Comparison of ENCODE assay signal across 12 mouse cellular contexts in genomic region chr8:125416146-125416545, GRCm38 (mm10).
DNase-seq lines count a peak whose midpoint lies in the region; ATAC-seq and TF ChIP-seq lines count a peak whose summit lies in the region.
"Had no signal": no experiment of that assay in that cellular context is flagged by ENCODE, and none has a peak within 500 bp of the region (broad histone marks: within the 10 kb centered on the region; RNA-seq: fewer than 3 reads in every experiment).

No protein-coding gene starts in this region.

- peaks cover 6% of the 10 kb centered on the region for H3K4me1 ChIP-seq in intestine, embryonic 16.5 days (ENCODE audit: control insufficient read depth, insufficient read depth, low read length)
- no peaks in the 10 kb centered on the region for H3K4me1 ChIP-seq in intestine, postnatal 0 days (replicated peaks; ENCODE audit: control insufficient read depth, insufficient read depth, low read length)
- H3K4me1 ChIP-seq in stomach, postnatal 0 days (replicated peaks; ENCODE audit: control insufficient read depth, insufficient read depth), result no peaks in the 10 kb centered on the region

- H3K27me3 ChIP-seq in intestine, embryonic 16.5 days (replicated peaks; ENCODE audit: control insufficient read depth, insufficient read depth, low read length), result no peaks in the 10 kb centered on the region
- H3K27me3 ChIP-seq in intestine, postnatal 0 days (replicated peaks; ENCODE audit: control insufficient read depth, insufficient read depth, low read length), result no peaks in the 10 kb centered on the region
- no peaks in the 10 kb centered on the region for H3K27me3 ChIP-seq in stomach, postnatal 0 days (ENCODE audit: control insufficient read depth, insufficient read depth, low read length)
- H3K27me3 ChIP-seq: embryonic facial prominence, embryonic 13.5 days; limb, embryonic 12.5 days had no signal

- DNase-seq in right cerebral cortex, adult 2 months (ENCODE audit: low spot score in 2 of 2), result peak; percentile 15 to 25
- no peak for DNase-seq in right cerebral cortex, postnatal 4 days
- peak; percentile 42 for DNase-seq in stomach, postnatal 0 days (ENCODE audit: low spot score)
- DNase-seq in testis, postnatal 14 days (ENCODE audit: low spot score), result no peak
- no peak for DNase-seq in gastrocnemius, postnatal 36 days
- DNase-seq: thymus, postnatal 25 days had no signal

- WGBS in intestine, embryonic 16.5 days, result 65% methylated on average over 6 of the region's 6 CpGs
- WGBS in intestine, postnatal 0 days, result 46% methylated on average over 6 of the region's 6 CpGs
- 55% methylated on average over 6 of the region's 6 CpGs for WGBS in stomach, postnatal 0 days

- no peak overlapping the region for H3K27ac ChIP-seq in intestine, embryonic 16.5 days (ENCODE audit: low read length)
- no peak overlapping the region for H3K27ac ChIP-seq in intestine, postnatal 0 days (ENCODE audit: low read depth, low read length)
- H3K27ac ChIP-seq in stomach, postnatal 0 days (replicated peaks), result no peak overlapping the region
- H3K27ac ChIP-seq: embryonic facial prominence, embryonic 13.5 days; limb, embryonic 12.5 days had no signal

- H3K9me3 ChIP-seq in intestine, embryonic 16.5 days (ENCODE audit: control insufficient read depth, low read length), result no peaks in the 10 kb centered on the region
- H3K9me3 ChIP-seq in intestine, postnatal 0 days (ENCODE audit: control insufficient read depth), result no peaks in the 10 kb centered on the region
- H3K9me3 ChIP-seq in stomach, postnatal 0 days (ENCODE audit: control insufficient read depth, low read length), result no peaks in the 10 kb centered on the region
- H3K9me3 ChIP-seq: embryonic facial prominence, embryonic 13.5 days; limb, embryonic 12.5 days had no signal

- peak; percentile 36; the same call in 1 of the 2 replicates for ATAC-seq in intestine, embryonic 16.5 days
- ATAC-seq in intestine, postnatal 0 days, result no peak
- ATAC-seq in granulocyte monocyte progenitor cell, adult 5-6 weeks (replicated peaks; ENCODE audit: poor library complexity, severe bottlenecking), result peak; percentile 90
- ATAC-seq in stomach, postnatal 0 days (ENCODE audit: low FRiP score, low TSS enrichment), result peak; percentile 74
- ATAC-seq: inflammation-experienced regulatory T-cells, adult 6 months had no signal

- intact Hi-C loops in gastrocnemius, postnatal 36 days (cut with DNase I), result no loop called here

- 0 out of 2 replicates have a peak, but pooled peaks cover 5% of the 10 kb centered on the region for H3K36me3 ChIP-seq in intestine, embryonic 16.5 days (ENCODE audit: control insufficient read depth, insufficient read depth, low read length)
- H3K36me3 ChIP-seq in intestine, postnatal 0 days (ENCODE audit: control insufficient read depth, insufficient read depth), result peaks cover 32% of the 10 kb centered on the region
- H3K36me3 ChIP-seq in stomach, postnatal 0 days (ENCODE audit: control insufficient read depth, insufficient read depth, low read length), result 0 out of 2 replicates have a peak, but pooled peaks cover 2% of the 10 kb centered on the region

- H3K4me3 ChIP-seq in intestine, embryonic 16.5 days (ENCODE audit: low read length), result no peak overlapping the region
- no peak overlapping the region for H3K4me3 ChIP-seq in intestine, postnatal 0 days (ENCODE audit: low read depth, low read length)
- H3K4me3 ChIP-seq in stomach, postnatal 0 days (ENCODE audit: low read depth, low read length), result no peak overlapping the region
- H3K4me3 ChIP-seq: embryonic facial prominence, embryonic 13.5 days; limb, embryonic 12.5 days had no signal

- TF ChIP-seq EP300 in stomach, postnatal 0 days (optimal IDR thresholded peaks at IDR 0.05), result no peak

- no peak overlapping the region for H3K4me2 ChIP-seq in intestine, embryonic 16.5 days (ENCODE audit: low read depth, low read length)
- H3K4me2 ChIP-seq in intestine, postnatal 0 days (replicated peaks; ENCODE audit: low read depth), result no peak overlapping the region
- no peak overlapping the region for H3K4me2 ChIP-seq in stomach, postnatal 0 days (replicated peaks; ENCODE audit: low read depth)
- H3K4me2 ChIP-seq: embryonic facial prominence, embryonic 13.5 days; limb, embryonic 12.5 days had no signal

- H3K9ac ChIP-seq in intestine, embryonic 16.5 days (ENCODE audit: low read depth, low read length), result no peak overlapping the region
- no peak overlapping the region for H3K9ac ChIP-seq in intestine, postnatal 0 days (ENCODE audit: low read depth, low read length)
- no peak overlapping the region for H3K9ac ChIP-seq in stomach, postnatal 0 days (ENCODE audit: low read length)
- H3K9ac ChIP-seq: embryonic facial prominence, embryonic 13.5 days; limb, embryonic 12.5 days had no signal

- TF ChIP-seq CTCF in intestine, postnatal 0 days (IDR thresholded peaks at IDR 0.05; ENCODE audit: low read depth), result no peak
- no peak for TF ChIP-seq CTCF in stomach, postnatal 0 days (IDR thresholded peaks at IDR 0.05; ENCODE audit: low read depth)

Comparison
In these comparisons a context has a peak if more than half of its experiments do, and no peak if none do; other contexts are left out.
1. DNase-seq: peak in right cerebral cortex, adult 2 months (2 of 2) and stomach, postnatal 0 days (single experiment); none in right cerebral cortex, postnatal 4 days (single experiment), testis, postnatal 14 days (single experiment) and gastrocnemius, postnatal 36 days (0 of 2).